In the genomic region with DNA sequence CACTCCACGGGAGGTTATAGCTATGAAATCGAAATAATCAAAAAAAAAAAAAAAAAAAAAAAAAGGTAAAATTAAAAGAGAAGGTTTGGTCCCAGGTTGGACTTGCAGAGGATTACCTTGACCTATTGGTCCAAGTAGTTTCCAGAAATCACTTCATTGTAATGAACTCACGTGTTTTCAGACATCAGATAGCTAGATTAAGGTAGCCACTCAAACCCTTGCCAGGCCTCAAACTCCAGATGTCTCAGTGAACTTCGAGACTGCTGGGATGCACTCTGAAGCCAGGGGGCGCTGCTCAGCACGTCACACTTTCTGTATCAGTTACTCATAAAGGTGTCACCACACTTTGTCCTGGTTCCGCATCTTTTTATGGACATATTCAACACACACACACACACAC, we compare ENCODE assay signal across 8 mouse cellular contexts. TPM values are rescaled to one million over a fixed set of nuclear protein-coding genes. Genes with fewer than 3 reads are reported as not detected.
DNase-seq lines count a peak whose midpoint lies in the region; ATAC-seq and TF ChIP-seq lines count a peak whose summit lies in the region.

No protein-coding gene starts in this region.

- no peak overlapping the region for H3K4me3 ChIP-seq in bone marrow macrophage, adult 2 months (ENCODE audit: insufficient read depth, low read length)
- no peak overlapping the region for H3K4me3 ChIP-seq in forebrain, embryonic 14.5 days (ENCODE audit: low read depth, low read length)

- no peak overlapping the region for H3K4me2 ChIP-seq in forebrain, embryonic 14.5 days (ENCODE audit: low read length)

- ATAC-seq in forebrain, embryonic 14.5 days = no peak

- no peaks in the 10 kb centered on the region for H3K27me3 ChIP-seq in forebrain, embryonic 14.5 days (replicated peaks; ENCODE audit: control insufficient read depth, insufficient read depth, low read length)

- WGBS in forebrain, embryonic 14.5 days = 56% methylated on average over 7 of the region's 7 CpGs

- H3K36me3 ChIP-seq in forebrain, embryonic 14.5 days (ENCODE audit: control insufficient read depth, insufficient read depth, low read length) = no peaks in the 10 kb centered on the region

- peak; percentile 57 for TF ChIP-seq CTCF in bone marrow macrophage, adult 2 months (IDR thresholded peaks at IDR 0.05; ENCODE audit: low read depth, low read length)

- peak; percentile 74 for DNase-seq in heart, adult 11 months
- no peak for DNase-seq in heart, adult 9 months (ENCODE audit: low spot score in 2 of 2)
- peak; percentile 48 for DNase-seq in CD4-positive helper T cell, adult 2 months (ENCODE audit: low read depth, low spot score)
- DNase-seq in lung, postnatal 25 days (ENCODE audit: low spot score) = peak; percentile 53
- DNase-seq in forebrain, embryonic 14.5 days (ENCODE audit: low spot score) = no peak
- DNase-seq in right cerebral cortex, adult 2 months (ENCODE audit: low spot score in 2 of 2) = no peak
- DNase-seq in ovary, postnatal 36 days (ENCODE audit: low spot score) = no peak

- H3K9ac ChIP-seq in forebrain, embryonic 14.5 days (ENCODE audit: low read length) = no peak overlapping the region

- TF ChIP-seq POLR2A in bone marrow macrophage, adult 2 months (IDR thresholded peaks at IDR 0.05; ENCODE audit: borderline replicate concordance, low read depth, low read length) = no peak

- no peaks in the 10 kb centered on the region for H3K4me1 ChIP-seq in bone marrow macrophage, adult 2 months (ENCODE audit: control insufficient read depth, insufficient read depth, low read length)
- H3K4me1 ChIP-seq in forebrain, embryonic 14.5 days (ENCODE audit: control insufficient read depth, insufficient read depth, low read length) = no peaks in the 10 kb centered on the region

- H3K27ac ChIP-seq in bone marrow macrophage, adult 2 months (ENCODE audit: insufficient read depth, low read depth, low read length) = no peak overlapping the region
- no peak overlapping the region for H3K27ac ChIP-seq in forebrain, embryonic 14.5 days (ENCODE audit: low read depth, low read length)

- H3K9me3 ChIP-seq in forebrain, embryonic 14.5 days (replicated peaks; ENCODE audit: control insufficient read depth, low read length) = no peaks in the 10 kb centered on the region

RNA-seq across cellular contexts. Expression of gene Srsf5, which starts 27.5 kb away (rescaled TPM):
- polyA plus RNA-seq in bone marrow macrophage, adult 2 months (2012; ENCODE audit: insufficient read depth, insufficient read length, missing spikeins) = 556 and 652 TPM in 2 replicates
- polyA plus RNA-seq in forebrain, embryonic 14.5 days (2014; fragmentation: Nextera tagmentation; extraction: Ambion mirVana) = 245 and 274 TPM in 2 replicates

RNA-seq across cellular contexts. Expression of gene Slc10a1, which starts 50.7 kb away (rescaled TPM):
- not detected in 2 replicates for polyA plus RNA-seq in bone marrow macrophage, adult 2 months (2012; ENCODE audit: insufficient read depth, insufficient read length, missing spikeins)
- 0.10 and 0.22 TPM in 2 replicates for polyA plus RNA-seq in forebrain, embryonic 14.5 days (2014; fragmentation: Nextera tagmentation; extraction: Ambion mirVana)

Comparison
In these comparisons a context has a peak if more than half of its experiments do, and no peak if none do; other contexts are left out.
1. DNase-seq: peak in heart, adult 11 months (single experiment), CD4-positive helper T cell, adult 2 months (single experiment) and lung, postnatal 25 days (single experiment); none in heart, adult 9 months (0 of 2), forebrain, embryonic 14.5 days (single experiment), right cerebral cortex, adult 2 months (0 of 2) and ovary, postnatal 36 days (single experiment).